Mouse (Mus musculus) effector memory CD4-positive, alpha-beta T cell, adult 5 months (primary cell): ENCODE data around the gene Adgrf1. TPM values are rescaled to one million over a fixed set of nuclear protein-coding genes. Genes with fewer than 3 reads are reported as not detected.

Experiments used
- polyA plus RNA-seq: library from polyadenylated mRNA; unstranded; fragments of 100-300 nt; shearing (Covaris generic); gene quantifications from one replicate; pipeline ENCODE4 v1.2.1, GENCODE M21; 2017

Gene Adgrf1
- not detected for polyA plus RNA-seq

GRCm38 (mm10) chr17:43270161-43270560, at the start of gene Adgrf1:
TSS of gene Adgrf1 (plus strand) at chr17:43270329.

GRCm38 (mm10) chr17:43359826-43360619, 89.9 kb downstream of the Adgrf1 start, which contains the start of gene Adgrf5:
TSS of gene Adgrf5 (plus strand) at chr17:43360451.

Other genes with a start within 250 kb of the Adgrf1 start
- gene Adgrf5, start 90.1 kb downstream of the Adgrf1 start, polyA plus RNA-seq, result not detected
- not detected for gene Mep1a, start 232.5 kb downstream of the Adgrf1 start, polyA plus RNA-seq